Mouse (Mus musculus) megakaryocyte progenitor cell, adult 5-6 weeks (primary cell): ENCODE results near the gene Prmt8. TPM values are rescaled to one million over a fixed set of nuclear protein-coding genes. Genes with fewer than 3 reads are reported as not detected.
A peak's percentile ranks its signal among the peaks of the same experiment; 100 is the strongest.

Experiments
- ATAC-seq: replicated peaks from 2 replicates; pipeline ENCODE4 v1.8.0; 2016; ENCODE audit warnings: mild to moderate bottlenecking, moderate TSS enrichment, inconsistent platforms; ENCODE audit not compliant: poor library complexity
- total RNA-seq, 2 experiments: library from RNA; stranded (forward) in 1 of 2; stranded (reverse) in 1 of 2; fragments of 157-497, 149-512 nt in 1 of 2; fragments of 200-1000 nt in 1 of 2; gene quantifications; 2 replicates each; pipeline versions ENCODE4 v1.2.3 to v1.2.4; 2015 to 2017

Prmt8 gene
- total RNA-seq (2015) (not detected in 2 replicates), total RNA-seq (2017) (not detected in 2 replicates)

- ATAC-seq: no peak
Observed at GRCm38 (mm10) chr6:127769275-127770156, at the start of gene Prmt8. Prmt8 (minus strand) TSS chr6:127769472.

GRCm38 (mm10) chr6:127803046-127803729 lies 33.9 kb upstream of the Prmt8 start:
- ATAC-seq: no peak

GRCm38 (mm10) chr6:127802211-127802610 lies 32.9 kb upstream of the Prmt8 start:
- ATAC-seq: no peak

GRCm38 (mm10) chr6:127790023-127790422 lies 20.8 kb upstream of the Prmt8 start:
- ATAC-seq: peak; percentile 95

- no peak for ATAC-seq
Observed at GRCm38 (mm10) chr6:127770806-127771205, 1.5 kb upstream of the Prmt8 start.

- ATAC-seq: no peak
Observed at GRCm38 (mm10) chr6:127768621-127769274, 524 bp downstream of the Prmt8 start.

- ATAC-seq: peak; percentile 96
Observed at GRCm38 (mm10) chr6:127767706-127768493, 1.4 kb downstream of the Prmt8 start.

GRCm38 (mm10) chr6:127767201-127767705 lies 2.0 kb downstream of the Prmt8 start:
- ATAC-seq: no peak

GRCm38 (mm10) chr6:127766641-127767200 lies 2.6 kb downstream of the Prmt8 start:
- no peak for ATAC-seq

- no peak for ATAC-seq
Observed at GRCm38 (mm10) chr6:127766041-127766604, 3.1 kb downstream of the Prmt8 start.

- no peak for ATAC-seq
Observed at GRCm38 (mm10) chr6:127765573-127765972, 3.7 kb downstream of the Prmt8 start.

- no peak for ATAC-seq
Observed at GRCm38 (mm10) chr6:127758264-127758663, 11.0 kb downstream of the Prmt8 start.

GRCm38 (mm10) chr6:127757667-127758167 lies 11.6 kb downstream of the Prmt8 start:
- ATAC-seq: no peak

GRCm38 (mm10) chr6:127756856-127757255 lies 12.4 kb downstream of the Prmt8 start:
- ATAC-seq: no peak

- ATAC-seq: no peak
Observed at GRCm38 (mm10) chr6:127753228-127753627, 16.0 kb downstream of the Prmt8 start.

- ATAC-seq: no peak
Observed at GRCm38 (mm10) chr6:127752681-127753080, 16.6 kb downstream of the Prmt8 start.

GRCm38 (mm10) chr6:127751499-127751898 lies 17.8 kb downstream of the Prmt8 start:
- no peak for ATAC-seq

- ATAC-seq: no peak
Observed at GRCm38 (mm10) chr6:127748793-127749192, 20.5 kb downstream of the Prmt8 start.

GRCm38 (mm10) chr6:127742290-127742689 lies 27.0 kb downstream of the Prmt8 start:
- no peak for ATAC-seq

- no peak for ATAC-seq
Observed at GRCm38 (mm10) chr6:127741162-127741561, 28.1 kb downstream of the Prmt8 start.
